Mouse (Mus musculus) ES-E14 (cell line): Measurements from ENCODE around the gene Sptlc2.

Source experiments
- CHD2 ChIP-seq: IDR thresholded peaks from 2 replicates; pipeline ENCODE4 v1.6.1; 2014; ENCODE audit warnings: mild to moderate bottlenecking, low read depth, low read length, inconsistent platforms
- HCFC1 ChIP-seq: IDR thresholded peaks from 2 replicates; pipeline ENCODE4 v1.6.1; 2012; ENCODE audit warnings: low read length, inconsistent platforms, borderline replicate concordance; ENCODE audit not compliant: insufficient read depth
- MAFK ChIP-seq: IDR thresholded peaks from 2 replicates; pipeline ENCODE4 v1.6.1; 2014; ENCODE audit warnings: mild to moderate bottlenecking, low read depth, low read length, inconsistent platforms; ENCODE audit not compliant: insufficient read depth

DNA sequence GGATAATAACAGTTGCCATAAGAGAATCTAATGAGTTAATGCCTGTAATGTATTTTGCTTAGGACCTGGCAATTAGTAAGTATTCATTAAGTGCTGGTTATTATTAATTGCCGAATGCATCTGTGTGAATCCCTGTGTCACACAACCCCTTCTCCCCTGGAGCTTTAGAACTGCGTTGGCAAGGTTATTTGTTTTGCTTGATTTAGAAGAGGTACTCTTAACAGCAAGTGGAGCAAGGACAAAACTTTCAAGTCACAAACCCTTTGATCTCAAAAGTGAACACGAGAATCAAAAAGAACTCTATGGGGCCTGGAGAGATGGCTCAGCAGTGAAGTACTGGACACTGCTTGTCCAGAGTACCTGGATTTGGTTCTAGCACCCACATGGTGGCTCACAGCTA, 1.1 kb upstream of the Sptlc2 start:
- no peak for TF ChIP-seq HCFC1
- TF ChIP-seq MAFK, result no peak
- no peak for TF ChIP-seq CHD2
